Mouse (Mus musculus): ENCODE data around the gene Qrfpr. TPM values are rescaled to one million over a fixed set of nuclear protein-coding genes. Genes with fewer than 3 reads are reported as not detected.

Qrfpr gene
- polyA plus RNA-seq, 1 experiment from 2014 or later = not detected

DNA sequence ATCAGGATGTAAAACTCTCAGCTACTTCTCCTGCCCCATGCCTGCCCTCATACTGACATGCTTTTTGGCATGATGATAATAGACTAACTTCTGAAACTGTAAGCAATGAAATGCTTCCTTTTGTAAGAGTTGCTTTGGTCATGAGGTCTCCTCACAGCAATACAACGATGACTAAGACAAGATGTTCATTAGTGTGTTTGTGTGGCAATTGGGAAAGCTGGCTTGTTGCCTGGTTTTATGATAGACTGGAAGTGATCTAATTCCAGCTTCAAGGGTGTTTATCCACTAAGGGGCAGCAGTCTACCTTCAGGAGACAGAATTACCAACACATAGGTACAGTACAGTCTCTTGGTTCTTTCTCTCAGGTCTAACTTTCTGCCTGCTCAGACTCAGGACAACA is 5.1 kb upstream of the Qrfpr start:
- Histone ChIP-seq H3K27ac (no peak overlapping the region), H3K4me3 (replicated peaks; ENCODE audit: low read depth, low read length) (no peak overlapping the region), H3K9ac (ENCODE audit: low read depth, low read length) (no peak overlapping the region), H3K27me3 (ENCODE audit: insufficient read depth, low read length) (0 out of 2 replicates have a peak, but pooled peaks cover 2% of the 10 kb centered on the region), H3K9me3 (replicated peaks; ENCODE audit: low read length) (no peaks in the 10 kb centered on the region), H3K4me1 (replicated peaks; ENCODE audit: insufficient read depth, low read length) (no peaks in the 10 kb centered on the region), H3K36me3 (ENCODE audit: insufficient read depth, low read length) (no peaks in the 10 kb centered on the region), H3K4me2 (ENCODE audit: low read length) (no peak overlapping the region)
- 0 out of 2 replicates have a peak, but pooled peaks have one; percentile 12 for TF ChIP-seq CTCF (IDR thresholded peaks at IDR 0.05; ENCODE audit: low read depth)
- DNase-seq (ENCODE audit: low spot score) (no peak), ATAC-seq (replicated peaks; ENCODE audit: low FRiP score, low read depth) (no peak)
- 100% methylated on average over 1 of the region's 1 CpGs for WGBS

DNA sequence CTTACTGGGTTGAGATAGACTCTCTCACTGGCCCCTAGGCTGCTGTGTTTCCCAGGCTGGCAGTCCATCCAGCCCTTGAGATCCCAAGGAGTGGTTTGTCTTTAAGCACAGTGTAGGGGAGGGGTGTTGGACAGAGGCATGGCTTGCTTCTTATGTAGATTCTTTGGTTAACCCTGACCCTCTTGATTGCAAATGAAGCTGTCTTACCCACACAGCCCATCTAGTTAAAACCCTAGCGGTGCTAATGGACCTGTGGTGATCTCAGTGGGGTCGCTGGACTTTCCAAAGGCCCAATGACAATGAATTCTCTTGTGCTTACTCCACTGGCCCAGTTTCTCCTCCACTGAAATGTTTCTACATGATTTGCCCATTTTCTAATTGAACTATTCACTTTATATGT is 1.2 kb upstream of the Qrfpr start:
- DNase-seq (ENCODE audit: low spot score) = no peak
- H3K4me2 ChIP-seq (ENCODE audit: low read length) = no peak overlapping the region
- H3K36me3 ChIP-seq (ENCODE audit: insufficient read depth, low read length) = no peaks in the 10 kb centered on the region
- H3K4me3 ChIP-seq (replicated peaks; ENCODE audit: low read depth, low read length) = no peak overlapping the region
- no peaks in the 10 kb centered on the region for H3K4me1 ChIP-seq (replicated peaks; ENCODE audit: insufficient read depth, low read length)
- ATAC-seq (replicated peaks; ENCODE audit: low FRiP score, low read depth) = no peak
- TF ChIP-seq CTCF (IDR thresholded peaks at IDR 0.05; ENCODE audit: low read depth) = no peak
- H3K9me3 ChIP-seq (replicated peaks; ENCODE audit: low read length) = no peaks in the 10 kb centered on the region
- WGBS = 14% methylated on average over 2 of the region's 2 CpGs
- no peak overlapping the region for H3K9ac ChIP-seq (ENCODE audit: low read depth, low read length)
- 0 out of 2 replicates have a peak, but pooled peaks cover 15% of the 10 kb centered on the region for H3K27me3 ChIP-seq (ENCODE audit: insufficient read depth, low read length)
- no peak overlapping the region for H3K27ac ChIP-seq

DNA sequence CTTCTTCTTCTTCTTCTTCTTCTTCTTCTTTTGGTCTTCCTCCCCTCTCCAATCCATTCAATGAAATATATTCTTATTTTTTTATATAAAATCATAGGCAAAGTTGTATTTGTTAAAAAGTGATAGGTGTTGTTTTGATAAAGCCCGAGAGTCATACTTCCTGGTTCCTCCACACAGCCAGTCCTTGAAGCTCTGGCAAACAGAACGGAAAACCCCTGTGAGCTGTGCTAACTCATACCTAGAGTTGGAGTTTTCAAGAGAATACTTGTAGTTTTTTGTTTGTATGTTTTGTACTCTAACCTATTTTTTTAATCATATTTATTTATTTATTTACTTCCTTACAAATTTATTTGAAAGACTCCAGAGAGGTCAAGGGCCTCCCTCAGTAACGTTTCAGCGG is 9.4 kb downstream of the Qrfpr start:
- whole genome bisulfite sequencing = 79% methylated on average over 4 of the region's 4 CpGs
- H3K27me3 ChIP-seq (ENCODE audit: insufficient read depth, low read length) = no peaks in the 10 kb centered on the region
- H3K27ac ChIP-seq = no peak overlapping the region
- H3K4me1 ChIP-seq (replicated peaks; ENCODE audit: insufficient read depth, low read length) = no peaks in the 10 kb centered on the region
- DNase-seq (ENCODE audit: low spot score) = no peak
- H3K36me3 ChIP-seq (ENCODE audit: insufficient read depth, low read length) = no peaks in the 10 kb centered on the region
- H3K4me3 ChIP-seq (replicated peaks; ENCODE audit: low read depth, low read length) = no peak overlapping the region
- H3K9ac ChIP-seq (ENCODE audit: low read depth, low read length) = no peak overlapping the region
- no peak for TF ChIP-seq CTCF (IDR thresholded peaks at IDR 0.05; ENCODE audit: low read depth)
- no peaks in the 10 kb centered on the region for H3K9me3 ChIP-seq (replicated peaks; ENCODE audit: low read length)
- H3K4me2 ChIP-seq (ENCODE audit: low read length) = no peak overlapping the region
- ATAC-seq (replicated peaks; ENCODE audit: low FRiP score, low read depth) = no peak

DNA sequence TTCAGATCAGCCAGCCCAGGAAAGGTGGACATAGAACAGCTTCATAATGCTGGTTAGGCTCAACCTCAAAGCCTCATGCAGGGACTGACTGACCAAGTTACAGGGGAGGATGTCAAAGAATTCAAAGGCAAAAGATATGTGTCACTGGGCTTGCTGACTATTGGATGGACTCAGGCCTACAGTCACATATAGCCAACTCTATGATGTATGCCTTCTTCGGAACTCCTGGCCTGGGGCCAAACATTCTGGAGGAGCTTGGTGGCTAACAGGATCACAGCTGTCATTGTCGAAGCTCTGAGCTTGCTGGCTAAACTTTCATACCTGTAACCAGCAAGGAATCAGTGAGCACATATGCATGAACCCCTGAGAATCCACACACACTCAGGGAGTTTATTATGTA is 11.2 kb downstream of the Qrfpr start:
- Histone ChIP-seq H3K4me3 (replicated peaks; ENCODE audit: low read depth, low read length) (no peak overlapping the region), H3K4me2 (ENCODE audit: low read length) (no peak overlapping the region), H3K4me1 (replicated peaks; ENCODE audit: insufficient read depth, low read length) (no peaks in the 10 kb centered on the region), H3K9me3 (replicated peaks; ENCODE audit: low read length) (no peaks in the 10 kb centered on the region), H3K36me3 (ENCODE audit: insufficient read depth, low read length) (no peaks in the 10 kb centered on the region), H3K9ac (ENCODE audit: low read depth, low read length) (no peak overlapping the region), H3K27me3 (ENCODE audit: insufficient read depth, low read length) (no peaks in the 10 kb centered on the region), H3K27ac (no peak overlapping the region)
- DNase-seq (ENCODE audit: low spot score) (no peak), ATAC-seq (replicated peaks; ENCODE audit: low FRiP score, low read depth) (no peak)
- WGBS = 45% methylated on average over 2 of the region's 2 CpGs
- no peak for TF ChIP-seq CTCF (IDR thresholded peaks at IDR 0.05; ENCODE audit: low read depth)

DNA sequence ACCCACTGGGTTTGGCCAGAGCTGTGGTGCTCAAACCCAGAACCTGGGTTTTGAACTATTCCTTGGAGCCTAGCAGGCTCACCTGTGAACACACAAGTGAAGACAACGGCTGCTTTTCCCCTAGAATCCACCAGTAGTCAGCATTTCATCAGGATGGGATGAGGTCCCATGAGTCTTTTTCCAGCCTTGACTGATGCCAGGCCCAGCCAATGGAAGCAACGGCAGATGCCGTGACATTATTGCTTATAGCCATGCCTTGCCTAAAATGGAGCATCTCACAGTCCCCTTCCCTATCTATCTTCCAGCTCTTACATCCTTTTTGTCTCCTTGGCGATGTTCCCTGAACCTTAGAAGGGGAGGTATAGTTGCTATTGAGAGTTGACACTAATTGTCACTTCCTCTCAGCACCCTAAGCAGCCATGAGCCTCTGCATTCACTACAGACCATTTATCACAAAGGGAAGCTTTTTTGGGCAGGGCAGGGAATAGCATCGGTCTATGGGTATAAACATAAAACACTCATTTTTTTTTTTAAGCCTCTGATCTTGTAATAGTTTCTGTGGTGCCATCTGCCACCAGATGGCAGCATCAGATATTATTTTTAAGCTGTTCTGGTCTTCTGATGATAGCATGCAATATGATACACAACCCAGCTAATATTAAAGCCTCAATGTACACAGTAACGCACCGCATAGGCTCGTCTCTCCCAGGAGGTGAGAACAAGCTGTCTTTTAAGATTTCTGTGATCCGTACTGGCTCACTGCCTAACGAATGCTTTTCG is 12.1 kb downstream of the Qrfpr start:
- Histone ChIP-seq H3K27me3 (ENCODE audit: insufficient read depth, low read length) (no peaks in the 10 kb centered on the region), H3K9ac (ENCODE audit: low read depth, low read length) (no peak overlapping the region), H3K9me3 (replicated peaks; ENCODE audit: low read length) (no peaks in the 10 kb centered on the region), H3K4me1 (replicated peaks; ENCODE audit: insufficient read depth, low read length) (no peaks in the 10 kb centered on the region), H3K4me2 (ENCODE audit: low read length) (no peak overlapping the region), H3K27ac (no peak overlapping the region), H3K4me3 (replicated peaks; ENCODE audit: low read depth, low read length) (no peak overlapping the region), H3K36me3 (ENCODE audit: insufficient read depth, low read length) (no peaks in the 10 kb centered on the region)
- TF ChIP-seq CTCF (IDR thresholded peaks at IDR 0.05; ENCODE audit: low read depth) = peak; percentile 74
- DNase-seq (ENCODE audit: low spot score) (peak; percentile 76), ATAC-seq (replicated peaks; ENCODE audit: low FRiP score, low read depth) (no peak)
- WGBS = 54% methylated on average over 11 of the region's 11 CpGs

DNA sequence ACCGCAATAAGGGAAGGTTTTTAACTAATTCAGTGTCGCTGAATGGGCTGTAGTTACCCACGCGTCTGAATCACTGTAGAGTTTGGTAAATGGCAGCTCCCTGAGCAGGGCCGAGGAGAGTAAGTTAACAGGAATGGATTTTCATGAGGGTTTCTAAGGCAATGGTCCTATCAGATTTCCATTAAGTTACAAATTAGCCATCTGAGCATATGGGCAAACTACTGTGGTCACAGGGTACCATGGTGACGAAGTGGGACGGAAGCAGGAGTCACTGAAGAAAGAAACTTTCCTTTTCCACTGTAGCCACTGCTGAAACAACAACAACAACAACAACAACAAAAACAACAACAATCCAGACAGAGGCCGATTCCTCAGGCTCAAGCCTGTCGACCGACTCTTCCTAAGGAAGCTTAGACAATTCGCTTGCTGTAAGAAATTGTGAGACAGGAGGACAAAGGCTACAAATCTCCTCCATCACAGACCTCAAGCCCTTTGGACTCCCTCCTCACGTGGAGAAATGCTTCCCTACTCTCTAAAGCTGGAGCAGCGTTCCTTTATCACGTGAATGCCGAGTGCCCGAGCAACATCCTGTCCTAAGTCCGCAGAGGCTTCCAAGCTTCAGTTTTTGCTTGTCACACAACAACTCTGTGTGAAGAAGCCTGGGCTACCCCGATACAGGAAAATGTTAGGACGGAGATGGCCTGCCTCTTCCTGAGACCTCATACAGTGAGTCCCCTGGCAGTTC is 14.4 kb downstream of the Qrfpr start:
- Histone ChIP-seq H3K4me2 (ENCODE audit: low read length) (0 out of 2 replicates have a peak overlapping the region, but pooled peaks have one; percentile 5), H3K4me1 (replicated peaks; ENCODE audit: insufficient read depth, low read length) (no peaks in the 10 kb centered on the region), H3K4me3 (replicated peaks; ENCODE audit: low read depth, low read length) (no peak overlapping the region), H3K27me3 (ENCODE audit: insufficient read depth, low read length) (no peaks in the 10 kb centered on the region), H3K9ac (ENCODE audit: low read depth, low read length) (no peak overlapping the region), H3K36me3 (ENCODE audit: insufficient read depth, low read length) (no peaks in the 10 kb centered on the region), H3K9me3 (replicated peaks; ENCODE audit: low read length) (no peaks in the 10 kb centered on the region), H3K27ac (no peak overlapping the region)
- DNase-seq (ENCODE audit: low spot score) = peak; percentile 16
- WGBS = 60% methylated on average over 19 of the region's 19 CpGs
- TF ChIP-seq CTCF (IDR thresholded peaks at IDR 0.05; ENCODE audit: low read depth) = no peak
- ATAC-seq (replicated peaks; ENCODE audit: low FRiP score, low read depth) = peak; percentile 65
